Mouse (Mus musculus): ENCODE data around the gene Rapgef3. TPM values are rescaled to one million over a fixed set of nuclear protein-coding genes. Genes with fewer than 3 reads are reported as not detected.

The Rapgef3 gene
- polyA plus RNA-seq, 1 experiment from 2014 or later, result 5.5 TPM

GRCm38 (mm10) chr15:97728804-97729203 lies 39.0 kb downstream of the Rapgef3 start:
- WGBS, result 70% methylated on average over 7 of the region's 7 CpGs
- no peak overlapping the region for H3K9ac ChIP-seq (ENCODE audit: low read length)
- ATAC-seq (replicated peaks; ENCODE audit: low FRiP score), result no peak
- no peaks in the 10 kb centered on the region for H3K4me1 ChIP-seq (replicated peaks; ENCODE audit: control insufficient read depth, insufficient read depth, low read length)
- no peak overlapping the region for H3K4me3 ChIP-seq (ENCODE audit: low read depth, low read length)
- no peaks in the 10 kb centered on the region for H3K27me3 ChIP-seq (ENCODE audit: control insufficient read depth, insufficient read depth, low read length)
- H3K27ac ChIP-seq (ENCODE audit: low read depth, low read length), result no peak overlapping the region
- no peak overlapping the region for H3K4me2 ChIP-seq (ENCODE audit: low read depth, low read length, severe bottlenecking)
- H3K9me3 ChIP-seq (ENCODE audit: control insufficient read depth, low read length), result no peaks in the 10 kb centered on the region
- DNase-seq (ENCODE audit: low spot score), result no peak
- H3K36me3 ChIP-seq (ENCODE audit: control insufficient read depth, insufficient read depth, low read length), result no peaks in the 10 kb centered on the region

GRCm38 (mm10) chr15:97728394-97728793 lies 39.4 kb downstream of the Rapgef3 start:
- Histone ChIP-seq H3K36me3 (ENCODE audit: control insufficient read depth, insufficient read depth, low read length) (no peaks in the 10 kb centered on the region), H3K9me3 (ENCODE audit: control insufficient read depth, low read length) (no peaks in the 10 kb centered on the region), H3K4me3 (ENCODE audit: low read depth, low read length) (no peak overlapping the region), H3K9ac (ENCODE audit: low read length) (no peak overlapping the region), H3K27me3 (ENCODE audit: control insufficient read depth, insufficient read depth, low read length) (no peaks in the 10 kb centered on the region), H3K4me2 (ENCODE audit: low read depth, low read length, severe bottlenecking) (no peak overlapping the region), H3K4me1 (replicated peaks; ENCODE audit: control insufficient read depth, insufficient read depth, low read length) (no peaks in the 10 kb centered on the region), H3K27ac (ENCODE audit: low read depth, low read length) (no peak overlapping the region)
- ATAC-seq (replicated peaks; ENCODE audit: low FRiP score), result no peak
- 92% methylated on average over 11 of the region's 11 CpGs for WGBS
- DNase-seq (ENCODE audit: low spot score), result no peak

DNA sequence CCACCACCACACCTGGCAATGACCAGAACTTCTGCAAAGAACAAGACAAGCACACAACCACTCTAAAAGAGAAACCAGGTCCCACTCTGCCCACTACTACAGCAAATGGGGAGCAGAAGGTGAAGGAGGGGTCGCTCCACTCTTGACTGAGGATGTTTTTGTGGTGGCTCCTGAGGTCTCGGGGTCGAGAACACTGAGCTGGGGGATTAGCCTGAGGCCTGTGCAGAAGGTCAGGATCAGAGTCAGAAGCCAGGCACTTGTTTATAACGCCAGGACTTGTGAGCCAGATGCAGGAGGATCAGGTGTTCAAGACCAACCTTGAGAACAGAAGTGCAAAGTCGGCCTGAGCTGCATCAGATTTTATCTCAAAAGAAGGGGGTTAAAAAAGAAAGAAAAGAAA lies 40.3 kb downstream of the Rapgef3 start:
- Histone ChIP-seq H3K9me3 (ENCODE audit: control insufficient read depth, low read length) (no peaks in the 10 kb centered on the region), H3K36me3 (ENCODE audit: control insufficient read depth, insufficient read depth, low read length) (no peaks in the 10 kb centered on the region), H3K4me1 (replicated peaks; ENCODE audit: control insufficient read depth, insufficient read depth, low read length) (no peaks in the 10 kb centered on the region), H3K27ac (ENCODE audit: low read depth, low read length) (no peak overlapping the region), H3K9ac (ENCODE audit: low read length) (no peak overlapping the region), H3K4me3 (ENCODE audit: low read depth, low read length) (no peak overlapping the region), H3K4me2 (ENCODE audit: low read depth, low read length, severe bottlenecking) (no peak overlapping the region), H3K27me3 (ENCODE audit: control insufficient read depth, insufficient read depth, low read length) (no peaks in the 10 kb centered on the region)
- WGBS, result 77% methylated on average over 5 of the region's 5 CpGs
- ATAC-seq (replicated peaks; ENCODE audit: low FRiP score) (no peak), DNase-seq (ENCODE audit: low spot score) (no peak)

- H3K4me3 ChIP-seq (ENCODE audit: low read depth, low read length), result no peak overlapping the region
- H3K27ac ChIP-seq (ENCODE audit: low read depth, low read length), result no peak overlapping the region
- ATAC-seq (replicated peaks; ENCODE audit: low FRiP score) (no peak), DNase-seq (ENCODE audit: low spot score) (no peak)
- H3K9me3 ChIP-seq (ENCODE audit: control insufficient read depth, low read length), result no peaks in the 10 kb centered on the region
- no peaks in the 10 kb centered on the region for H3K4me1 ChIP-seq (replicated peaks; ENCODE audit: control insufficient read depth, insufficient read depth, low read length)
- 80% methylated on average over 8 of the region's 8 CpGs for WGBS
- no peaks in the 10 kb centered on the region for H3K27me3 ChIP-seq (ENCODE audit: control insufficient read depth, insufficient read depth, low read length)
- H3K36me3 ChIP-seq (ENCODE audit: control insufficient read depth, insufficient read depth, low read length), result no peaks in the 10 kb centered on the region
- no peak overlapping the region for H3K9ac ChIP-seq (ENCODE audit: low read length)
- no peak overlapping the region for H3K4me2 ChIP-seq (ENCODE audit: low read depth, low read length, severe bottlenecking)
Measured at GRCm38 (mm10) chr15:97727048-97727447, 40.7 kb downstream of the Rapgef3 start.

- H3K4me2 ChIP-seq (ENCODE audit: low read depth, low read length, severe bottlenecking), result no peak overlapping the region
- no peaks in the 10 kb centered on the region for H3K27me3 ChIP-seq (ENCODE audit: control insufficient read depth, insufficient read depth, low read length)
- no peaks in the 10 kb centered on the region for H3K4me1 ChIP-seq (replicated peaks; ENCODE audit: control insufficient read depth, insufficient read depth, low read length)
- H3K9me3 ChIP-seq (ENCODE audit: control insufficient read depth, low read length), result no peaks in the 10 kb centered on the region
- WGBS, result 90% methylated on average over 13 of the region's 13 CpGs
- no peaks in the 10 kb centered on the region for H3K36me3 ChIP-seq (ENCODE audit: control insufficient read depth, insufficient read depth, low read length)
- ATAC-seq (replicated peaks; ENCODE audit: low FRiP score) (no peak), DNase-seq (ENCODE audit: low spot score) (no peak)
- H3K4me3 ChIP-seq (ENCODE audit: low read depth, low read length), result no peak overlapping the region
- no peak overlapping the region for H3K27ac ChIP-seq (ENCODE audit: low read depth, low read length)
- no peak overlapping the region for H3K9ac ChIP-seq (ENCODE audit: low read length)
Measured at GRCm38 (mm10) chr15:97726310-97726709, 41.5 kb downstream of the Rapgef3 start.

DNA sequence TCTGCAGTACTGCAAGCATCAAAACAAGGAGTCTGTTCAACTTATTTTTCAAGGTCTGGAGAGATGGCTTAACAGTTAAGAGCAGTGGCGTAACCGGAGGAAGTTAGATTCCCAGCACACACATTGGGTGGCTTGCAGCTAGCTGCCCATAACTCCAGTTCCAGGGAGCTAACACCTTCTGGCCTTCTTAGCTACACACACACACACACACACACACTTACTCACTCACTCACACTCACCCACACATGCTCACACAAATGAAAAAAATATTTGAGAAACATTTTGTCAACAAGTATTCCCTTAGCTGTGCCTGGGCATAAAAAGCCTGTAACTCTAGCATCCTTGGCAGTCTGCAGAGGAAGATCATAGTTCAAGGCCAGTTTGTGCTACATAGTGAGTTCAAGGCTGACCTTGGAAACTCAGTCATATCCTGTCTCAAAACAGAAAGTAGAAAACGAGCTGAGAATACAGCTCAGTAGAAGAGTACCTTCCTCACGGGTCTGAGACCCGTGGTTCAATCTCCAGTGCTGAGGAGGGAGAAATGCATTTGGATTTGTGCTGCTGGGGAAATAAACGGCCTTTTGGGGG lies 42.5 kb downstream of the Rapgef3 start:
- 83% methylated on average over 6 of the region's 6 CpGs for WGBS
- no peaks in the 10 kb centered on the region for H3K27me3 ChIP-seq (ENCODE audit: control insufficient read depth, insufficient read depth, low read length)
- no peak overlapping the region for H3K4me2 ChIP-seq (ENCODE audit: low read depth, low read length, severe bottlenecking)
- H3K4me1 ChIP-seq (replicated peaks; ENCODE audit: control insufficient read depth, insufficient read depth, low read length), result no peaks in the 10 kb centered on the region
- H3K36me3 ChIP-seq (ENCODE audit: control insufficient read depth, insufficient read depth, low read length), result no peaks in the 10 kb centered on the region
- ATAC-seq (replicated peaks; ENCODE audit: low FRiP score) (no peak), DNase-seq (ENCODE audit: low spot score) (no peak)
- no peaks in the 10 kb centered on the region for H3K9me3 ChIP-seq (ENCODE audit: control insufficient read depth, low read length)
- no peak overlapping the region for H3K27ac ChIP-seq (ENCODE audit: low read depth, low read length)
- no peak overlapping the region for H3K4me3 ChIP-seq (ENCODE audit: low read depth, low read length)
- H3K9ac ChIP-seq (ENCODE audit: low read length), result no peak overlapping the region

DNA sequence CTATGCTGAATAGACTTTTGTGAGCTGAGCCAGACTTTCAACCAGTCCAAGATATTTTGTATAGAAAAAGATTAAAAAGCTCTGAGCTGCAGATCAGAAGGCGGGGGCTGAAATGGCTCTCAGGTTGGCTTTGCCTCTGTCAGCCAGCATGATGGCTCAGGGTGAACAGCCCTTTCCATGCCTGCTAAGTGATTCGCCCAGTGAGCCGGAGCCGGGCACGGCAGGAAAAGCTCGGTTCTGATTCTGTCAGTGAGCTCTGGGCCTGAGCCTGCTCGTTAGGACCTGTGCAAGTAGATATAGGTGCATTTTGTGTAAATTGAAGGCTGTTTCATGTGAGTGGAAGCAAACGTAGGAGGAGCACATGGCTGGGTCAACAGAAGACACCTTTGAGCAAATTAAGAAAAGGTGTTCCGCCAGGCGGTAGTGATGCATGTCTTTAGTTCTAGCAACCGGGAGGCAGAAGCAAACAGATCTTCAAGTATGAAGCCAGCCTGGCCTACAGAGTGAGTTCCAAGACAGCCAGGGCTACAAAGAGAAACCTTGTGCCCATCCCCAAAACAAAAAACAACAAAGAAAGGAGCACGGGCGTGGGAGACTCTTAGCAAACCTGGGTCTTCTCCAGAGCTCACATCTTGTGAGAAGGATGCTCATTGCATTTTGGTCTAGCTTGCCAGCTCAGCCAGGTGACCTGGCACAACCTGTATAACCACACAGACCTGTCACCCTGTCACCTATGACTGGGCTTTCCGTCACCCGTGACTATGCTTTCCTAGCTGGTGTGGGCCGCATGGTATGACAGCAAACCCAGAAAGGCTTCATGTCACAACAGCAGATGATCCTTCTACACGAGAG lies 43.2 kb downstream of the Rapgef3 start:
- H3K4me3 ChIP-seq (ENCODE audit: low read depth, low read length), result no peak overlapping the region
- H3K4me1 ChIP-seq (replicated peaks; ENCODE audit: control insufficient read depth, insufficient read depth, low read length), result no peaks in the 10 kb centered on the region
- no peak overlapping the region for H3K4me2 ChIP-seq (ENCODE audit: low read depth, low read length, severe bottlenecking)
- no peaks in the 10 kb centered on the region for H3K9me3 ChIP-seq (ENCODE audit: control insufficient read depth, low read length)
- DNase-seq (ENCODE audit: low spot score) (no peak), ATAC-seq (replicated peaks; ENCODE audit: low FRiP score) (no peak)
- 88% methylated on average over 17 of the region's 17 CpGs for WGBS
- no peak overlapping the region for H3K27ac ChIP-seq (ENCODE audit: low read depth, low read length)
- no peaks in the 10 kb centered on the region for H3K36me3 ChIP-seq (ENCODE audit: control insufficient read depth, insufficient read depth, low read length)
- no peaks in the 10 kb centered on the region for H3K27me3 ChIP-seq (ENCODE audit: control insufficient read depth, insufficient read depth, low read length)
- H3K9ac ChIP-seq (ENCODE audit: low read length), result no peak overlapping the region

- ATAC-seq (replicated peaks; ENCODE audit: low FRiP score), result no peak
- H3K9ac ChIP-seq (ENCODE audit: low read length), result no peak overlapping the region
- no peak for DNase-seq (ENCODE audit: low spot score)
- no peaks in the 10 kb centered on the region for H3K9me3 ChIP-seq (ENCODE audit: control insufficient read depth, low read length)
- H3K27ac ChIP-seq (ENCODE audit: low read depth, low read length), result no peak overlapping the region
- H3K4me2 ChIP-seq (ENCODE audit: low read depth, low read length, severe bottlenecking), result no peak overlapping the region
- H3K4me3 ChIP-seq (ENCODE audit: low read depth, low read length), result no peak overlapping the region
- no peaks in the 10 kb centered on the region for H3K36me3 ChIP-seq (ENCODE audit: control insufficient read depth, insufficient read depth, low read length)
- no peaks in the 10 kb centered on the region for H3K4me1 ChIP-seq (replicated peaks; ENCODE audit: control insufficient read depth, insufficient read depth, low read length)
- no peaks in the 10 kb centered on the region for H3K27me3 ChIP-seq (ENCODE audit: control insufficient read depth, insufficient read depth, low read length)
- WGBS, result 88% methylated on average over 6 of the region's 6 CpGs
Measured at GRCm38 (mm10) chr15:97723536-97724345, 44.0 kb downstream of the Rapgef3 start.

Data from forebrain, embryonic 11.5 days (tissue).